Comparison of ENCODE assay signal across 11 mouse cellular contexts in the genomic region with DNA sequence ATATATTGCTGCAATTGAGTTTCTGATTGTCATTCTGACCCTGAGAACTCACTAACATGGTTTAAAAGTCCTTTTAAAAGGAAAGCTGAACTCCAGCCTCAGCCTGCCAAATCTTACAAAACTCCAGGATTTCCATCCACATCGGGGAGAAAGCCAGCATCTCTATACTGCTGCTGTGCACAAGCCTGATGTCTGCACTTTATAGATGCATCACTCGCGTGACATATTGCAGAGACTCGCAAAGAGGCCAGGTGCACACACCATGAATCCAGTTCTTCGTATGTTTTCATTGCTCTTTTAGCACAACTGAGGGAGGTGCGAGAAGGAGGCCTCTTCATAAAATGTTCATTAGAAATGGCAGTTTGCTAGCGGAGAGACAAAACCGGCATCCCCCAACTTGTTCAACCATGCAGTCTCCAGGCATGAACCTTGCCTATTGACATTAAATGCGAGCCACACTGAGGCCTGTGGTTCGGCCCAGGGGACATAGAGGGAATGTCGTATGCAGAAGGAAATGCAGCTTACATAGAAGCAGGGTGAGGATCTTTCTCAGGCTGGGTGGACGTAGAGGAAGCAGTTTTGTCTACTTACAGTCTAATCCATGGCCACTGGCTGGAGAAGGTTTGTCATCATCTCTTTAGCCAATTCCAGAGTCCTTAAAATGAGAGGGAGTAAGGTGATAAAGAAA.
A peak's percentile ranks its signal among the peaks of the same experiment; 100 is the strongest.
DNase-seq lines count a peak whose midpoint lies in the region; ATAC-seq and TF ChIP-seq lines count a peak whose summit lies in the region.
"Had no signal": no experiment of that assay in that cellular context is flagged by ENCODE, and none has a peak within 500 bp of the region (broad histone marks: within the 10 kb centered on the region; RNA-seq: fewer than 3 reads in every experiment).

No protein-coding gene starts in this region.

- no peak for TF ChIP-seq CTCF in brain, embryonic 14.5 days (IDR thresholded peaks at IDR 0.05; ENCODE audit: borderline replicate concordance, extremely low read depth, insufficient read depth, insufficient read length)
- TF ChIP-seq CTCF in forebrain, postnatal 0 days (IDR thresholded peaks at IDR 0.05; ENCODE audit: low read depth) = no peak

- no peaks in the 10 kb centered on the region for H3K36me3 ChIP-seq in heart, embryonic 16.5 days (ENCODE audit: control insufficient read depth, insufficient read depth)
- no peaks in the 10 kb centered on the region for H3K36me3 ChIP-seq in forebrain, postnatal 0 days (ENCODE audit: insufficient read depth)
- H3K36me3 ChIP-seq in limb, embryonic 14.5 days (ENCODE audit: control insufficient read depth, insufficient read depth, low read length) = no peaks in the 10 kb centered on the region; the same call in 1 of the 2 replicates
- H3K36me3 ChIP-seq: intestine, embryonic 15.5 days had no signal

- 82% methylated on average over 12 of the region's 12 CpGs for WGBS in heart, embryonic 16.5 days
- 67% methylated on average over 12 of the region's 12 CpGs for WGBS in forebrain, postnatal 0 days
- WGBS in limb, embryonic 14.5 days = 32% methylated on average over 12 of the region's 12 CpGs

- H3K27ac ChIP-seq in heart, embryonic 16.5 days (ENCODE audit: low read length) = 0 out of 2 replicates have a peak overlapping the region, but pooled peaks have one; percentile 14
- H3K27ac ChIP-seq in forebrain, postnatal 0 days (ENCODE audit: low read depth, low read length) = no peak overlapping the region
- H3K27ac ChIP-seq in limb, embryonic 14.5 days (replicated peaks; ENCODE audit: low read depth, low read length) = peak overlapping the region; percentile 83
- H3K27ac ChIP-seq: intestine, embryonic 15.5 days had no signal

- H3K4me1 ChIP-seq in heart, embryonic 16.5 days (ENCODE audit: control insufficient read depth, insufficient read depth, low read length) = 0 out of 2 replicates have a peak, but pooled peaks cover 8% of the 10 kb centered on the region
- peaks cover 21% of the 10 kb centered on the region; the same call in 1 of the 2 replicates for H3K4me1 ChIP-seq in forebrain, postnatal 0 days (ENCODE audit: insufficient read depth)
- peaks cover 49% of the 10 kb centered on the region for H3K4me1 ChIP-seq in limb, embryonic 14.5 days (ENCODE audit: control insufficient read depth, insufficient read depth, low read length)

- no peak for TF ChIP-seq POLR2A in brain, embryonic 14.5 days (IDR thresholded peaks at IDR 0.05; ENCODE audit: borderline replicate concordance, extremely low read depth, insufficient read depth, insufficient read length, poor library complexity, severe bottlenecking)
- no peak for TF ChIP-seq POLR2A in limb, embryonic 14.5 days (IDR thresholded peaks at IDR 0.05; ENCODE audit: borderline replicate concordance, extremely low read depth, insufficient read depth, insufficient read length)

- no peak overlapping the region for H3K9ac ChIP-seq in heart, embryonic 16.5 days (ENCODE audit: low read length)
- H3K9ac ChIP-seq in forebrain, postnatal 0 days = no peak overlapping the region
- H3K9ac ChIP-seq in limb, embryonic 14.5 days (ENCODE audit: low read depth, low read length, severe bottlenecking) = no peak overlapping the region
- H3K9ac ChIP-seq: intestine, embryonic 15.5 days had no signal

- no peak overlapping the region for H3K4me2 ChIP-seq in heart, embryonic 16.5 days (ENCODE audit: low read depth, low read length)
- no peak overlapping the region for H3K4me2 ChIP-seq in forebrain, postnatal 0 days (ENCODE audit: low read depth)
- no peak overlapping the region for H3K4me2 ChIP-seq in limb, embryonic 14.5 days (replicated peaks; ENCODE audit: low read depth, low read length, severe bottlenecking)
- H3K4me2 ChIP-seq: intestine, embryonic 15.5 days had no signal

- no peak for DNase-seq in heart, postnatal 36 days
- DNase-seq in brain, embryonic 14.5 days (ENCODE audit: low read depth) = peak; percentile 48
- DNase-seq in forebrain, postnatal 0 days = peak; percentile 21
- peak; percentile 47 for DNase-seq in limb, embryonic 14.5 days (ENCODE audit: low spot score)
- no peak for DNase-seq in embryo, embryonic 9.5 days (ENCODE audit: extremely low spot score)
- DNase-seq in kidney, postnatal 10 days = no peak
- no peak for DNase-seq in thymus, postnatal 25 days
- DNase-seq: cerebellum, adult 8-10 months had no signal

- H3K9me3 ChIP-seq in heart, embryonic 16.5 days (replicated peaks; ENCODE audit: control insufficient read depth, low read length) = no peaks in the 10 kb centered on the region
- no peaks in the 10 kb centered on the region for H3K9me3 ChIP-seq in forebrain, postnatal 0 days (ENCODE audit: low read length)
- H3K9me3 ChIP-seq in limb, embryonic 14.5 days (ENCODE audit: control insufficient read depth, low read length) = no peaks in the 10 kb centered on the region
- H3K9me3 ChIP-seq: intestine, embryonic 15.5 days had no signal

- intact Hi-C loops in heart, postnatal 36 days (cut with DNase I) = no loop called here

- ATAC-seq in heart, embryonic 16.5 days (replicated peaks; ENCODE audit: extremely low read depth, insufficient read depth, low FRiP score) = no peak
- ATAC-seq in forebrain, postnatal 0 days = no peak
- peak; percentile 51 for ATAC-seq in limb, embryonic 14.5 days (ENCODE audit: low FRiP score, low read depth)
- ATAC-seq: lung, postnatal 0 days had no signal

- no peaks in the 10 kb centered on the region for H3K27me3 ChIP-seq in heart, embryonic 16.5 days (ENCODE audit: control insufficient read depth, insufficient read depth, low read length)
- H3K27me3 ChIP-seq in forebrain, postnatal 0 days (ENCODE audit: insufficient read depth, low read length) = no peaks in the 10 kb centered on the region
- no peaks in the 10 kb centered on the region for H3K27me3 ChIP-seq in limb, embryonic 14.5 days (ENCODE audit: control insufficient read depth, insufficient read depth, low read length)
- H3K27me3 ChIP-seq: intestine, embryonic 15.5 days had no signal

- H3K4me3 ChIP-seq in heart, embryonic 16.5 days (ENCODE audit: low read length) = no peak overlapping the region
- no peak overlapping the region for H3K4me3 ChIP-seq in forebrain, postnatal 0 days (ENCODE audit: low read depth, low read length)
- no peak overlapping the region for H3K4me3 ChIP-seq in limb, embryonic 14.5 days (replicated peaks; ENCODE audit: low read length)
- H3K4me3 ChIP-seq: intestine, embryonic 15.5 days had no signal

Comparison
In these comparisons a context has a peak if more than half of its experiments do, and no peak if none do; other contexts are left out.
1. DNase-seq: peak in brain, embryonic 14.5 days (single experiment), forebrain, postnatal 0 days (single experiment) and limb, embryonic 14.5 days (single experiment); none in heart, postnatal 36 days (0 of 2), embryo, embryonic 9.5 days (single experiment), kidney, postnatal 10 days (single experiment) and thymus, postnatal 25 days (single experiment).